Mouse (Mus musculus) bone marrow macrophage, adult 2 months (primary cell): ENCODE measurements around the gene Igfbp2.

Experiments
- CTCF ChIP-seq: IDR thresholded peaks from 2 replicates; pipeline ENCODE4 v1.5.1; 2012; ENCODE audit warnings: low read depth, mild to moderate bottlenecking, low read length, moderate library complexity
- POLR2A ChIP-seq: IDR thresholded peaks from 2 replicates; pipeline ENCODE4 v1.6.1; 2012; ENCODE audit warnings: mild to moderate bottlenecking, low read depth, low read length, borderline replicate concordance

DNA sequence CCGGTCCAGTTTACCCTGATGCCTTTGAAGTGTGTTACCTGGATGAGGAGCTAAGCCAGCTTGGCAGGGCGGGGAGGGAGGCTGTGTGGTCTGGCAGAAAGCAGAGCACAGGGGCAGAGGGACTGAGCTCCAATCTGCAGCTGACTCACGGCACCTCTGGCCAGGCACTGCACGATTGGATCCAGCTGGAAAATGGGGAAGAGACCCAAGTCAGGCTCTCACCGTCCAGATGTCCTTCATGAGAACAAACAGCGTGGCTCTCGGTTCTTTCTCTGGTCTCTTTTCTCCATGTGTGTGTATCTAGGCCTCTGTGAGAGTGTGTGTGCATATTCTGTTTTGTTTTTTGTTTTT lies 61.5 kb downstream of the Igfbp2 start:
- TF ChIP-seq CTCF (no peak), POLR2A (no peak)
